In the genomic region with DNA sequence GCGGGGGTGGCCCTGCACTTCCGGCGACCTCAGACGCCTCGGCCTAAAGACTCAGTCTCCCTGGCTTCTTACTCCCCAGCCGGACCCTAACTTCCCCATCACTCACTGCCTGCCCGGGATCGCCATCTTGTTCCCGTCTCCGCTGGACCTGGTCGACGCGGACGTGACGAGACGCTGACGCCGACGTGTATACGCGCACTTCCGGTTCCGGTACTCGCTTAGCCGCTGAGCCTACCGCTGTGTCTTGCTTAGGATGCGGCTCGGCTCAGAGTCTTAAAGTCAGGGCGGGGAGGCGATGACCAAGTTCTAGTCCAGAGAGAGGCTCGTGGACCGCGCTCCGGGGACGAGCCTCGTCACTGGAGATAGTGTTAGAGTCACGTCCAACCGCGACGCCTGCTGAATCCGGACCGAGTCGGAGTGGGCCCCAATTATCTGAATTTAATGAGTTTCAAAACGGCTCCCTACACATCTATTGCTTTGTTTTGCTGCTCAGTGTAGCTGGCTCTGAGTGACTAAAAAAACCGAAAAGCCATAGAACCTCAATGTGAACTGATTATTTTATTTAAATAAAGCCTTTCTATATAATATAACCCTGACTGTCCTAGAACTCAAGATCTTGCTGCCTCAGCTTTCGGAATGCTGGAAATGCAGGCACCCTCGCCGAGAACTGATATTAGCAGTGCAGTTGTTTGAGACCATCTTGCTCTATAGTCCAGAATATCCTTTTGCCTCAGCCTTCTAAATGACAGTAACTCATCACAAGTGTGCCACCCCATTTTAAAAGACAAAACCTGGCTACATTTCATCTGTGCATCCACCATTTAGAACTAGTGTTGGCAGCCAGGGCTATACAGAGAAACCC, we compare ENCODE assay signal across 8 mouse cellular contexts. TPM values are rescaled to one million over a fixed set of nuclear protein-coding genes. Genes with fewer than 3 reads are reported as not detected.
DNase-seq lines count a peak whose midpoint lies in the region; ATAC-seq lines count a peak whose summit lies in the region.

A gene (minus strand): TSS at position 163 of the 862 bp plus-strand sequence.

- peak within 1 kb of the TSS; percentile 93 for H3K4me2 ChIP-seq in hindbrain, embryonic 13.5 days

- peaks cover 13% of the 10 kb centered on the region for H3K4me1 ChIP-seq in hindbrain, embryonic 13.5 days (replicated peaks)

- H3K4me3 ChIP-seq in hindbrain, embryonic 13.5 days: peak within 1 kb of the TSS; percentile 86

- peak; percentile 100 for ATAC-seq in hindbrain, embryonic 13.5 days (ENCODE audit: low FRiP score)

- H3K27me3 ChIP-seq in hindbrain, embryonic 13.5 days: peaks cover 26% of the 10 kb centered on the region

- WGBS in hindbrain, embryonic 13.5 days: 4% methylated on average over 48 of the region's 48 CpGs

- peak within 1 kb of the TSS; percentile 94 for H3K27ac ChIP-seq in hindbrain, embryonic 13.5 days

- no peaks in the 10 kb centered on the region for H3K9me3 ChIP-seq in hindbrain, embryonic 13.5 days

- H3K36me3 ChIP-seq in hindbrain, embryonic 13.5 days: peaks cover 22% of the 10 kb centered on the region

- H3K9ac ChIP-seq in hindbrain, embryonic 13.5 days: peak within 1 kb of the TSS; percentile 82

- peak; percentile 96 for DNase-seq in NIH3T3 (ENCODE audit: low read depth)
- peak; percentile 95 to 96 for DNase-seq in cerebellum, postnatal 10 days
- peak; percentile 83 to 92 for DNase-seq in frontal cortex, postnatal 10 days (ENCODE audit: low spot score in 2 of 2)
- peak; percentile 81 to 88 for DNase-seq in layer of hippocampus, postnatal 25 days (ENCODE audit: extremely low spot score in 1 of 2, low spot score in 1 of 2)
- DNase-seq in lung, postnatal 25 days (ENCODE audit: low spot score): peak; percentile 95
- DNase-seq in retina, embryonic 14.5 days (ENCODE audit: low spot score): peak; percentile 94
- DNase-seq in thymus, postnatal 4 days: peak; percentile 91

RNA-seq across cellular contexts. Expression of the gene that starts here (rescaled TPM):
- polyA plus RNA-seq in hindbrain, embryonic 13.5 days (2015; fragmentation: Nextera tagmentation; extraction: Ambion mirVana): 67.0 and 72.2 TPM in 2 replicates
- 10 to 100 TPM; 18.1 to 20.9 TPM for total RNA-seq in layer of hippocampus, postnatal 25 days (2021)

Comparison
In these comparisons a context has a peak if more than half of its experiments do, and no peak if none do; other contexts are left out.
1. Peak in every context shown above with its lines: DNase-seq, ATAC-seq, H3K4me3 ChIP-seq and H3K27ac ChIP-seq.